Mouse (Mus musculus): ENCODE measurements around the gene Nanos3. TPM values are rescaled to one million over a fixed set of nuclear protein-coding genes. Genes with fewer than 3 reads are reported as not detected.

The Nanos3 gene
- polyA plus RNA-seq, 1 experiment from 2014 or later, result 10.3 TPM

DNA sequence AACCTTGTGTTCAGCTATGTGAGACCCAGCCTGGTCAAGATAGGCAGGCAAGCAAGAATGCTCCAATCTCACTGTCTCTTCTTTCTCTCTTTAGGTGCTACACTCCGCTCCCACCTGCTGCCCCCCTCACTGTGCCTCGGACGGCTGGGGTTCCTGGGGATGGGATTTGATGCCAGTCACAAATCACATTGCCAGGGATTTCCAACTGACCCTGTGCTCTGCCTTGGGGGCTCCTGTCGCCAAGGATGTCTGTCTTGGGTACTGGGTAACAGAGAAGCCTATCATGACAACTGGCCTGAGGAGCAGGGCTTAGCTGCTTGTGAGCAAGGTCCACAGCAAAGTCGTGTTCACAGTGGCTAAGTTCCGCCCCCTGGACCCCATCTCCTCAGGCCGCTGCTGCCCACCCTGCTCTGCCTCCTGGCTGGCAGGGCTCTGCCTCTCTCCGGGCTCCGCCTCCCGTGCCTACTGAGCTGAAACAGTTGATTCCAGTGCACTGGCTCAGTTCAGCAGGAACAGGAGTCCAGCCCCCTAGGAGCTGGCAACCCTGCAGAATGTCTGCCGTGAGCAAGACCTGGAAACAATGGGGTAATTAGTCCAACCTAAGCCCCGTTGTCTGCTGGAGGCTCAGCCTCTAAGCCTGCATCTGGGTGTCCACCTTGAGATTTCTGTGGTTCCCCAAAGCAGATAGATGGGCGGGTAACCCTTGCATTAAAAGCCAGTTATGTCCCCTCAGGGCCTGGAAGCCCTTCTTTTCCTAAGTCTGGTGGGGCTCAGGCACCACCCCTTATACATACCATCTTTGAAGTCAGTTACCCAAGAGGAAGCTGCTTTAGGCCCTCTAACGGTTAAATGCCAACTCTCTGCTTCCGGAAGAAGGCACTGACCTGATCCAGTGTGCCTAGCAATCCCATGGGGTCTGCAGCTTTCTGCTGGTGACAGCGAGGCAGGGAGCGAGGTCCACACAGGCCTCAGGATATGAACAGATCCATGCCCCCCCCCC is 23.7 kb upstream of the Nanos3 start:
- H3K4me2 ChIP-seq, result 0 out of 2 replicates have a peak overlapping the region, but pooled peaks have one; percentile 6
- H3K4me1 ChIP-seq (replicated peaks), result peaks cover 36% of the 10 kb centered on the region
- ATAC-seq (ENCODE audit: low FRiP score), result no peak
- peak overlapping the region; percentile 57 for H3K9ac ChIP-seq
- H3K36me3 ChIP-seq, result peaks cover 36% of the 10 kb centered on the region
- H3K9me3 ChIP-seq, result no peaks in the 10 kb centered on the region
- WGBS, result 45% methylated on average over 17 of the region's 17 CpGs
- 0 out of 2 replicates have a peak, but pooled peaks cover 3% of the 10 kb centered on the region for H3K27me3 ChIP-seq
- no peak overlapping the region for H3K4me3 ChIP-seq
- H3K27ac ChIP-seq, result peak overlapping the region; percentile 73

DNA sequence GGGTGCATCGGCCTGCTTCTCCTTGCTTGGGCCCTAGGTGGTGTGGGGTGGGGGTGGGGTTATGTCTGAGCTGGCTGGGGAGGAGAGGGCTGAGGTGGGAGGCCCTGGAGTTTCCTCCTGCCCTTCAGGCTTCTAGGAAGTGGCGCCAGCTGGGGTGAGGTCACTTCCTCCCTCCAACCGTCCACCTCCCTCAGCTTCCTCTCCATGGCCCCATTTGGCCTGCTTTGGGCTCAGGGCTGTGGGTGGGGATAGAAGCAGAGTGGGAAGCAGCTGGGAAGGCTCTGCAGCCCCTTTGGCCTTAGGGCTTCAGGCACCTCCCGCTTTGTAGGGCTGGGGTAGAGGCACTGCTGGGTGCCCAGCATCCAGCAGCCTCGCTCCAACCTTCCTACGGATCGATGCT is 22.8 kb upstream of the Nanos3 start:
- Histone ChIP-seq H3K4me2 (no peak overlapping the region), H3K36me3 (peaks cover 27% of the 10 kb centered on the region), H3K27ac (peak overlapping the region; percentile 73), H3K9ac (peak overlapping the region; percentile 57), H3K4me1 (replicated peaks) (peaks cover 45% of the 10 kb centered on the region), H3K4me3 (no peak overlapping the region), H3K9me3 (no peaks in the 10 kb centered on the region), H3K27me3 (peaks cover 7% of the 10 kb centered on the region; the same call in 1 of the 2 replicates)
- WGBS, result 69% methylated on average over 7 of the region's 7 CpGs
- no peak for ATAC-seq (ENCODE audit: low FRiP score)

DNA sequence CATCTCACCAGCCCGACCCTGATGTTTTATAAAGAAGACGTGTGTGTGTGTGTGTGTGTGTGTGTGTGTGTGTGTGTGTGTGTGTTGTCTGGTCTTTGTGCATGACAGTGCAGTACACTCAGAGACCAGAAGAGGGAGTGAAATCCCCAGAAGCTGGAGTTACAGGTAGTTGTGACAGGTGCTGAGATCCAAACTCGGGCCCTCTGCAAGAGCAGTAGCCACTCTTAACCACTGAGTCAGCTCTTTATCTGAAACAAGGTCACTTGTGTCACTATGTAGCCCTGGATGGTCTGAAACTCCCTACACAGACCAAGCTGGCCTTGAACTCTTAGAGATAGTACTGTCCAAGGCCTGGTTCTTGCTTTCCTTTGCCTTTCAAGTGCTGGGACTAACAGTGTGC is 21.6 kb upstream of the Nanos3 start:
- H3K4me1 ChIP-seq (replicated peaks), result peaks cover 51% of the 10 kb centered on the region
- 90% methylated on average over 3 of the region's 3 CpGs for WGBS
- ATAC-seq (ENCODE audit: low FRiP score), result no peak
- no peak overlapping the region for H3K27ac ChIP-seq
- H3K4me3 ChIP-seq, result no peak overlapping the region
- no peak overlapping the region for H3K4me2 ChIP-seq
- H3K27me3 ChIP-seq, result peaks cover 19% of the 10 kb centered on the region
- peaks cover 16% of the 10 kb centered on the region for H3K36me3 ChIP-seq
- H3K9me3 ChIP-seq, result no peaks in the 10 kb centered on the region
- H3K9ac ChIP-seq, result no peak overlapping the region

DNA sequence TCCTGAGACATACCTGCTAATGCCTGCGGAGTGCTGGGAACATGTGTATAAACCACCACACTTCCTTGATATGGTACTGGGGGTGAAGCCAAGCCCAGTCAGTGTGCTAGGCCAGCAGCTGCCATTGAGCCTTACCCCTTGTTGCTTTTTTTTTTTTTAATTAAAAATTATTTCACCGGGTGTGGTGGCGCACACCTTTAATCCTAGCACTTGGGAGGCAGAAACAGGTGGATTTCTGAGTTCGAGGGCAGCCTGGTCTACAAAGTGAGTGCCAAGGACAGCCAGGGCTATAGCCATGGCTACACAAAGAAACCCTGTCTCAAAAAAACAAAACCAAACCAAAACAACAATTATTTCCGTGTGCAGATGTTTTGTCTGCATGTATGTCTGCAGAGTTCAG is 20.1 kb upstream of the Nanos3 start:
- H3K9me3 ChIP-seq, result no peaks in the 10 kb centered on the region
- H3K27ac ChIP-seq, result no peak overlapping the region
- H3K4me3 ChIP-seq, result no peak overlapping the region
- H3K36me3 ChIP-seq, result peaks cover 5% of the 10 kb centered on the region; the same call in 1 of the 2 replicates
- ATAC-seq (ENCODE audit: low FRiP score), result no peak
- WGBS, result 87% methylated on average over 5 of the region's 5 CpGs
- H3K27me3 ChIP-seq, result peaks cover 35% of the 10 kb centered on the region
- no peak overlapping the region for H3K9ac ChIP-seq
- H3K4me2 ChIP-seq, result no peak overlapping the region
- peaks cover 63% of the 10 kb centered on the region for H3K4me1 ChIP-seq (replicated peaks)

DNA sequence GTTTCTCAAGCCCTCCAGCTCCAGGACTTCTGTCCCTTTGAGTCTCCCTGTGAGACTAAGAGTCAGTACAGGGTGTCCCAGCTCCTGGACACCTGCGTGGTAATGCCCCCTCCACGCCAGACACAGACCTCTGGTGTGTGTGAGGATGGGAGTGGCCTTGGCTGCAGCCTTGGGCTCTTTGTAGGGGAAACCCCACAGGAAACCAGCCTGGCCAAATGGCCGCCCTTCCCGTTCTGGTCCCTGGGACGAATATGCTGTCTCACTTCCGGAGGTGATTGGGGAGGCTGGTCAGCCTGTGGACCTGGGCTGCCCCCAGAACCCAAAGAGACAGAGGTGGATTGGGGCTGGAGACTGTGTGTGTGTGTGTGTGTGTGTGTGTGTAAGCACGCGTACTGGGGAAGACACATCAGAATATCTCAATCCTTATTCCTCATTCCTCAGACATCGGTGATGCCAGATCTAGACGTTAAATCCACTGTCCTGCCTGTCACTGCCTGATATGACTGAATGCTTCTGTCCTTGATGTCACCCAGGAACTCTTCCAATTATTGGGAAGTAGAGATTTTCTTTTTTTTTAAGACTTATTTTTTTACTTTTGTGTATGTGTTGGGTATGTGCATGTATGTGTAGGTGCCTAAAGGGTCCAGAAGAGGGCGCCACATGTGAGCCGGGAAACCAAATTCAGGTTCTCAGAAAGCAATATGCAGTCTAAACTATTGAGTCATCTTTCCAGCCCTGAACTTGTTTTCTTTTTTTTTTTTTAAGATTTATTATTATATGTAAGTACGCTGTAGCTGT is 19.2 kb upstream of the Nanos3 start:
- Histone ChIP-seq H3K27me3 (peaks cover 44% of the 10 kb centered on the region), H3K4me2 (peak overlapping the region; percentile 67), H3K9me3 (no peaks in the 10 kb centered on the region), H3K27ac (peak overlapping the region; percentile 81), H3K9ac (peak overlapping the region; percentile 68), H3K4me1 (replicated peaks) (peaks cover 62% of the 10 kb centered on the region), H3K36me3 (no peaks in the 10 kb centered on the region), H3K4me3 (peak overlapping the region; percentile 37)
- WGBS, result 63% methylated on average over 13 of the region's 13 CpGs
- ATAC-seq (ENCODE audit: low FRiP score), result peak; percentile 11; the same call in 1 of the 2 replicates

DNA sequence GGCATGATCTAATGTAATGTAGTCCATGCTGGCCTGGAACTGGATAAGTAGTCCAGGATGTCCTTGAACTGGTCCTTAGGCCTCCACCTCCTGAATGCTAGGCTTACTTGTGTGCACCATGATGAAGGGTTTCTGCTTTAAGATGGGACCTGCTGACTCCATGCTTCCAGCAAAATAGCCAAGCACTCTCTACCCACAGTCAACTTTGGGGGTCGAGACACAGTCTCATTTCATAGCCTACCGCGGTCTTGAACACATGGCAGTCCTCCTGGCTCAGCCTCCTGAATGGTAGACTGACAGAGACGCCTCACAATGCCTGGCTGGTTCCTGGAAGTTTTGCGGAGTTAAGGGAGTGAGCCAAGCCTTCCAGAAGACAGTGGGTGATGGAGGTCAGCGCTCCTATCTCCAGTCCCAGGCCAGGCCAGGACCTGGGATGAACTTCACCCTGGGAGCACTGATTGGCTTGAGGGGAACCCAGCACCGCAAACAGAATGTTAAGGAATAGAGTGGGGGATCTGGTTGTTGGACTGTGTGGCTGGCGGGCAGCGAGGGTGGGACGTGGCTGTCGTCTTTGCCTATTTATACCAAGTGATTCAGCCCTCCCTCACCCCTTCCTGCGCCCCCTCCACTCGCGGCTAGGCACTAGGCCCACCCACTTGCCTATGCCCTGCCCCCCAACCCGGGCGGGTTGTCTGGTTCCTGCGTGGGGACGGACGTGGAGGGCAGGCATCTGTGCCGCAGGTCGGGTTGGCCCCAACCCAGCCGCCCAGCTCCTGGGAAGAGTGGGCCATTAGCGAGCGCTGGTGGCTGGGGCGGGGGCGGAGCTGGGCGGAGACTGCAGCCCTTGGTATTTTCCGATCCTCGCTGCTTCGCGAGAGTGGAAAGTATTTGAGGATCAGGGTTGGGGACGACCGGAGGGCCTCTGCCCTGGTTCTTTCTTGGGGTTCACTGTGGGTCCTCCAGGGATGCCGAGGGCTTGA is 18.2 kb upstream of the Nanos3 start:
- H3K9me3 ChIP-seq, result no peaks in the 10 kb centered on the region
- H3K27me3 ChIP-seq, result peaks cover 44% of the 10 kb centered on the region
- ATAC-seq (ENCODE audit: low FRiP score), result peak; percentile 37
- H3K36me3 ChIP-seq, result no peaks in the 10 kb centered on the region
- H3K4me3 ChIP-seq, result peak overlapping the region; percentile 37
- 11% methylated on average over 34 of the region's 34 CpGs for WGBS
- peaks cover 62% of the 10 kb centered on the region for H3K4me1 ChIP-seq (replicated peaks)
- peak overlapping the region; percentile 68 for H3K9ac ChIP-seq
- H3K27ac ChIP-seq, result peak overlapping the region; percentile 81
- peak overlapping the region; percentile 67 for H3K4me2 ChIP-seq

DNA sequence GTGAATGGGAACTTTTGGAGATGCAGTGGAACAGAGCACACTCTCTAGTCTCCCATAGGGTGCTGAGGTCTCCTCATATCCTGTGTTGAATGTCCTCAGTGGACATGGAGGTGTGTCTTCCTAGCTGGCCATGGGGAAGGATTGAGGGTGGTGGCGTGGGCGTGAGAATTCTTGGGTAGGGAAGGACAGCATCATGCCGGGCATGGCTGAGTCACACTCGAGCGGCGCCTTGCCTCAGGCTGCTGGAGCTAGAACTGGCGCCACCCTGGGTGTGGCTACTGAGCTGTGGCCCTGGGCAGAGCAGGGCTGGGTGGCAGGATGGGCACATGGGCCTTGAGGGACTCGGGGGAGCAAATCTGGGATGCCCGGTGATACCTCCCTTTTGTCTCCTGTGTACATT is 17.4 kb upstream of the Nanos3 start:
- H3K9ac ChIP-seq, result peak overlapping the region; percentile 43; the same call in 1 of the 2 replicates
- H3K36me3 ChIP-seq, result no peaks in the 10 kb centered on the region
- no peak for ATAC-seq (ENCODE audit: low FRiP score)
- H3K27me3 ChIP-seq, result peaks cover 44% of the 10 kb centered on the region
- peak overlapping the region; percentile 67 for H3K4me2 ChIP-seq
- H3K9me3 ChIP-seq, result no peaks in the 10 kb centered on the region
- 90% methylated on average over 9 of the region's 9 CpGs for WGBS
- 0 out of 2 replicates have a peak overlapping the region, but pooled peaks have one; percentile 44 for H3K4me3 ChIP-seq
- peaks cover 62% of the 10 kb centered on the region for H3K4me1 ChIP-seq (replicated peaks)
- peak overlapping the region; percentile 81; the same call in 1 of the 2 replicates for H3K27ac ChIP-seq

DNA sequence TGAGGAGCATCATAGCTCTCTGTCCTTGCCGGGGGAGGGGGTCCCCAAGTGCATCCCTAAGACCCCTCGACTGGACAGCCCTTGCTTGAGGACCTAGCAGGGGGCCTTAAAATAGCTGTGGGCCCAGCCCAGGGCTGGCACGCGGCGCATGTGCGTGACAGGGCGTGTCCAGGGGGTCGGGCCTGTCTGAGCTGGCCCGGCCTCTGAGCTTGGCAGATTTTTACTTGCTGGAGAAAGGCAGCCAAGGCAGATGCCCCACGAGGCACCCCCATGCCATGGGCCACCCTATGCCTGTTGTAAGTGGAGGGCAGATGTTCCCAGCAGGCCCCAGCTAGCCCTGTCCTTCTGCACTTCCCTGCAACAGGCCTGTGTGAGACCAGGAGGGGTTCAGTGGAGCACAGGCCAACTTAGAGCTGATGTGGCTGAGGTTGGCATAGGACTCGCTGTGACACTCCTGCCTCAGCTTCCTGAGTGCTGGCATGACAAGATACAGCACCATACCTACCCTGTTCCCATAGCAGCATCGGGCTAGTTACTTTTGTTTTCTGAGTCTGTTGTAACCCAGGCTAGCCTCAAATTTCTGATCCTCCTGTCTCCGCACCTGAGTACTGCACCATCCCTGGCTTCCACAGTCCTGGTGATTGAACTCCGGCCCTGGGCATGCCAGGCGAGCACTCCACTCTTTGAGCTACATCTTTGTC is 16.7 kb upstream of the Nanos3 start:
- Histone ChIP-seq H3K4me1 (replicated peaks) (peaks cover 66% of the 10 kb centered on the region), H3K27ac (peak overlapping the region; percentile 72), H3K9ac (peak overlapping the region; percentile 71), H3K4me2 (peak overlapping the region; percentile 67), H3K27me3 (peaks cover 44% of the 10 kb centered on the region), H3K36me3 (no peaks in the 10 kb centered on the region), H3K9me3 (no peaks in the 10 kb centered on the region), H3K4me3 (peak overlapping the region; percentile 44)
- no peak for ATAC-seq (ENCODE audit: low FRiP score)
- 69% methylated on average over 15 of the region's 15 CpGs for WGBS

DNA sequence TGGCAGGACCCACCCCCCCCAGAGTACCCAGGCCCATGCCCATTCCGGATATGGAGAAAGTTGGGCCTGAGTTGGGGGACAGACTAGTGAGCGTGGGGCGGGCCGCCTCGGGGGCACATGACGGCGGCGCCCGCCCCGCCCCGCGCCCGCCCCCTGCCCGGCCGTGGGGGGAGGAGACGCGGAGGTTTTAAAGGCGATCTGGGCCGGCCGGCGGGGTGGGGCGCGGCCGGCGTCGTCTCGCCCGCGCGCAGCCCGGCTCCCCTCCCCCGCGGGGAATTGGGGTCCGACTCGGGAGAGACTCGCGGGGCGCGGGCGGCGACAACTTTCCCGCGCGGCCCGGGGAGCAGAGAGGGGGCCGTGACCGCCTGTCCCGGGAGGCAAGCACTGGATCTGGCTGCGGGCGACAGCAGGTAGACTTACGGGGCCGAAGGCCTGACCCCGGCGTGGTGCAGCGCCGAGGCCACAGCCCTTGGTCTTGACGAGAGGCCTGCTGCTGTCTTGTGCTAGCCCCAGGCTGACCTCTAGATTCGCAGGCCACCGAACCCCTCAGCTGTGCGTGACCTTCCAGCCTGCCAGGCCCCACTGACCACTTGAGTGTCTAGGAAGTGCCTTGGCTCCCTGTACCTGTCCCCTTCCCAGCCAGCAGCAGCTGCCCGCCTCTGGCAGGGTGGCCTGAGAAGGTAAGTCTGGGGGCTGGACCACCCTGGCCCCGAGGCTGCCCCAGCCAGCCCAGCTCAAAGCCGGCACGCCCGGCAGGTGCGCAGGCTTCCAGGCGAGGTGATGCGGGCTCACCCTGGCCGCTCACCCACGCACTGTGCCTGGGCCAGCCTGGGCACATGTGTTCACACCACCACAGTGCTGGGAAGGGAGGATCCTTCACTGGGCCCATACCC is 15.9 kb upstream of the Nanos3 start:
- H3K4me1 ChIP-seq (replicated peaks), result peaks cover 66% of the 10 kb centered on the region

DNA sequence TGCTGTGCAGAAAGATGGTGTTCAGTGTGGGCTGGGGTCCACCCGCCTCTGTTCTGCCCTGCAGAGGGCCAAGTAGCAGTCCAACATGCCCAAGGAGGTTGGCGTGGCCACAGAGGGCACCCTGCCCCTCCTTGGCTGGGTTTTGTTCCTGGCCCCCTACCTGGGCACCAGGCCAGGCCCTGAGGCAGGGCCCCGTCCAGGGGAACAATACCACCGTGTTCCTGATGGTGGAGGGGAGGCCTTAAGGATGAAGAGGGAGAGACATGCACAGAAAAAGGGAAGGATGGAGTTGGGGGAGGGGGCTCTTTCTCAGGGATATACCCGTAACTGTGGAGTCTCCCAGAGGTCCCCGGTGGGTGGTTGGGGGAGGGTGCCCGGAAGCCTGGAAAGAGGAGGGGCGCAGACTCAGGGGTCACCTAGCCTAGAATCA is 15.1 kb upstream of the Nanos3 start:
- H3K27ac ChIP-seq, result peak overlapping the region; percentile 72
- peaks cover 44% of the 10 kb centered on the region for H3K27me3 ChIP-seq
- peaks cover 66% of the 10 kb centered on the region for H3K4me1 ChIP-seq (replicated peaks)
- no peaks in the 10 kb centered on the region for H3K9me3 ChIP-seq
- WGBS, result 29% methylated on average over 8 of the region's 8 CpGs
- H3K9ac ChIP-seq, result peak overlapping the region; percentile 71; the same call in 1 of the 2 replicates
- no peaks in the 10 kb centered on the region for H3K36me3 ChIP-seq
- peak overlapping the region; percentile 67 for H3K4me2 ChIP-seq
- no peak for ATAC-seq (ENCODE audit: low FRiP score)
- H3K4me3 ChIP-seq, result peak overlapping the region; percentile 44; the same call in 1 of the 2 replicates

More for the DNA sequence above, 15.9 kb upstream of the Nanos3 start:
- Histone ChIP-seq H3K9ac (peak overlapping the region; percentile 71), H3K4me2 (peak overlapping the region; percentile 67), H3K27ac (peak overlapping the region; percentile 72), H3K27me3 (peaks cover 44% of the 10 kb centered on the region), H3K4me3 (peak overlapping the region; percentile 44), H3K9me3 (no peaks in the 10 kb centered on the region), H3K36me3 (no peaks in the 10 kb centered on the region)
- ATAC-seq (ENCODE audit: low FRiP score), result 0 out of 2 replicates have a peak, but pooled peaks have one; percentile 4
- WGBS, result 9% methylated on average over 48 of the region's 70 CpGs

All from hindbrain, embryonic 13.5 days (tissue).